Mouse (Mus musculus): ENCODE measurements at regions not wholly inside any gene's neighbourhood (a gene's known extent, or its start where the extent isn't known, plus 50 kb on each side); places are given as distances from the start of the nearest gene placed in this dataset.
A peak's percentile ranks its signal among the peaks of the same experiment; 100 is the strongest.

DNA sequence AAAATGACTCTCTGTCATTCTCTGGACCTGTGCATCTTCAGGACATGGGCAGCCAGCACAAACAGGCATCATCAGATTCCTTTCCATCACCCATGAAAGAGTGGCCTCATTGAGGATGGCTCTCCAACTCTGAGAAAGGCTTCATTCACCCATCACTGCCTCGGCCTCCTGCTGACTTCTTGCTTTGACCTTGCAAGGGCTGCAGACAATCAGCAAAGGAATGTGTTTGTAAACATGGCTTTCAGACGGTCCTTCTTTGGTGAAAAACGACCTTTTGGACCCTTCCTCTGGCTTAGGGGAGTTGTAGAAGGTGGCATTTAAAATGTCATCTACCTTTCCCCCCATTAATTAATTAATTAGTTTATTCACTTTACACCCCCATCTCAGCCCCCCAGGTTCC, 134.3 kb downstream of the Moxd1 start:
- DNase-seq = no peak

DNA sequence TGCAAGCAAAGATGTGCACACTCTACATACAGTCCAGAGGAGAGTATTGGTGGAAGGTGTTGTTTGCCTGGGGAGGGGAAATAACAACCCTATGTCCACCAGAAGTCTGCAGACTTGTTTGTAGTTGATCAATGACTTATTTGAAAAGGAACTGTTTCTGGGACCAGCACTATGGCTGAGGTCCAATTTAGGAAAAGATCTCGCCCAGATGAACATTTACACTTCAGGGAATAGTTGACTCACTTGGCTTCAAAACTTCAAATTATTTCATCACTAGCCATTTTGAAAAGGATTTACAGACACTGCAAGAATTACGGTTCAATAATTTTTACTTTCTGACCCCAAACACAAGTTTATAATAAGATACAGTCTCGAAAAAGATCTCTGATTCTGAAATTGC, 138.1 kb downstream of the Moxd1 start:
- no peak for DNase-seq

DNA sequence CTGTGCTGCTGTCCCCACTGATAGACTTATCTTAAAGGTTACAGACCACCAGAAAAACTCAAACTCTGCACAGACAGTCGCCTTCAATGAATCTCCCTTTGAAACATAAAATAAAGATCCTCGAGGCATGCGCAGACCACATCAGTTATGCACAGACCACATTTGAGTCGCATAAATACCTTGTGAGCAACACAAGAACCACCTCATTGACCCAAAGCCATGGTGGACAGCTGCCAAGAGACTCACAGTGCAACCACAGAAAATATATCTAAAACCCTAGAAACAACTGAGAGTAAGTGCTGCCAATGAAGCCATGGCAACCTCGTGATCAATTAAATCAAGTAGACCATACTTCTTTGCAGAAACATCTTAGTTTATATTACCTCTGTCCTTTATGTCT, 142.1 kb downstream of the Moxd1 start:
- no peak for DNase-seq

DNA sequence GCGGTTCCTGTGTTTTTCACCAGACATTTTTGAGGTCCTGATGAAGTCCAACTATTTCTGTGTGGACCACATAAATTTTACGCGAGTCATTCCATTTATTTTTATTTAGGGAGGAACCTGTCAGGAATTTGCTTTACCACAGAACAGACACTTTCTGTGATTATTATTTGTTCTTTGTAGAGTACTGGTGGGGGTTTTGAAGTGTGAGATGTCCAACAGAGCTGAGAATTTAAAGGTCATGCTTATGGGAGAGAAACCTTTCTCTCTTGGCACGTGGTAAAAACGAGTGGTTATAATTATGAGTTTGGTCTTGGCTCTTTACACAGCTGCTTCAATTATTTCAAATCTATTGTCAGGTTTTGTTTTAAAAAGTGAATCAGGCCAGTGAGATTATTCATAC, 143.7 kb downstream of the Moxd1 start:
- DNase-seq = no peak

DNA sequence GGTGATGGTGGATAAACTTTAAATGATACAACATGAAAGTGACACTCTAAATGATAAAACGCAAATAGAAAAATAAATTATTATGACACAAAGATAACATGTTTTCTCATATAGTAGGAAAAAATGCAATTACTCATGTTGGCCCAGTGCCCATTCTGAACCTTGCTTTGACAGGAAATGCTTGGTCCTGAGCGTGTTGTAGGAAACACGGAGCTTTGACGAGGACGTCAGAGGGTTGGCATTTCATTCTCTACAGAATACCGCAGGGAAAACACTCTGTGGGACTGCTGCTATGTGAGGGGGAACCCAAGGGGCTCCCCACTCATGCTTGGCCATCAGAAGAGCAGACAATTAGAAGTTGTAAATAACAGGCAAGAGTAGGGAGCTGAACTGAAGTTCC, 150.6 kb downstream of the Moxd1 start:
- no peak for DNase-seq

- DNase-seq = peak; percentile 20 to 33
Observed at GRCm38 (mm10) chr10:24379291-24379690, 156.0 kb downstream of the Moxd1 start.

GRCm38 (mm10) chr10:24380478-24381273, 157.4 kb downstream of the Moxd1 start:
- no peak for DNase-seq

DNA sequence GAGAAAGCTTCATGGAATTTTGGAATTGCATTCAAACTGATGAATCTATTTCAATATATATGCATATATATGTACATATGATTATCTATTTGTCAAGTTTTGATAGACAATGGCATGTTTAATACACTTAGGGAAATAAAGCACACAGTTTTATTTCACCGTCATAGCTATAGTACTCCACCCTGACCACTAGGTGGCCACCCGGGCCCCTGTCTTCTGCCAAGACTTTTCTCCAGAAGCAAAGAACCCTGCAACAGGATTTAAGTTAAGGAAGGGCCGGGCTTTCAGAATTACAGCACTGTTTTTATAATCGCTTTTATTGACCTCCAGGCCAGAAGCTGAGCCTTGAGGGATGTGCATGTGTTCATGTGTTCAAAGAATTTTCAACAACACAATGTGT, 158.6 kb downstream of the Moxd1 start:
- DNase-seq = peak in 1 of 2 experiments; percentile 11

DNA sequence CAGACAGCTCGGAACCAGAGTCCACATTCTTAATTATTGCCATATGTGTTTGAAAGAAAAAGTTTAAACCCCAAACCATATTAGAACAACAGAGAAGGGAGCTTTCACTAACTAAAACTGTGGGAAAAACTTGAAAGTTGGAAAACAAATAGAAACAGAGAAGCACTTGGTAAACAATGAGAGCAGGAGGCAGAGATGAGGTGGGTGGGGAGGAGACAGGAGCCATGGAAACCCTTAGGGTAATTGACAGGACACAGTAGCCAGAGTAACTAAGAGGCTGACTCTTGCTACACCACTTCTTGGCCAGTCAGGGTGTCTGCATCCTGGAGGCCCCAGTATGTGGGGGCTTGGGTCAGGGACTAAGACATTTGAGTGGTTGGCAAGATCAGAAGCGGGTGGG, 160.7 kb downstream of the Moxd1 start:
- no peak for DNase-seq

- DNase-seq = no peak
Observed at GRCm38 (mm10) chr10:24388229-24388628, 164.9 kb downstream of the Moxd1 start.

- no peak for DNase-seq
Observed at GRCm38 (mm10) chr10:24391039-24391438, 167.7 kb downstream of the Moxd1 start.

GRCm38 (mm10) chr10:24392066-24392465, 168.7 kb downstream of the Moxd1 start:
- no peak for DNase-seq

- DNase-seq = peak in 1 of 2 experiments; percentile 27
Observed at GRCm38 (mm10) chr10:24395999-24396784, 172.9 kb downstream of the Moxd1 start.

DNA sequence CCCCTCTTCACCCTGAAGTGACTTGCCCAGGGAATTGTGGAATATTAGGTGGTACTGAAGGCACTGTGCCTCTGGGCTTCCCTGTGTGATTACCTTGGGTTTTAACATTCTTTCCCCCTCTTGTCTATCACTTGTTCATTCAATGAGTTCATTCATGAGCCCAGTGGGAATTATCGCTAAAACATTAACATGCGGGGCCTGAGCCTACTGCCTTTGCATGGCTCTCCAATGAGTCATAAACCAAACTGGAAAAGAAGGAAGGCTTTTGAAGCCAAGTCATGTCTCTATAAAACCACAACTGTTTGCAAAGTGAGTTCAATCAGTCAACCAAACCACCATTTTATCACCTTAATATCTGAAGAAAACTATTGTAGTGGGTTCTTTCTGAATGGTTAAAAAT, 173.8 kb downstream of the Moxd1 start:
- DNase-seq = no peak

GRCm38 (mm10) chr10:24404851-24405250, 181.5 kb downstream of the Moxd1 start:
- DNase-seq = no peak

DNA sequence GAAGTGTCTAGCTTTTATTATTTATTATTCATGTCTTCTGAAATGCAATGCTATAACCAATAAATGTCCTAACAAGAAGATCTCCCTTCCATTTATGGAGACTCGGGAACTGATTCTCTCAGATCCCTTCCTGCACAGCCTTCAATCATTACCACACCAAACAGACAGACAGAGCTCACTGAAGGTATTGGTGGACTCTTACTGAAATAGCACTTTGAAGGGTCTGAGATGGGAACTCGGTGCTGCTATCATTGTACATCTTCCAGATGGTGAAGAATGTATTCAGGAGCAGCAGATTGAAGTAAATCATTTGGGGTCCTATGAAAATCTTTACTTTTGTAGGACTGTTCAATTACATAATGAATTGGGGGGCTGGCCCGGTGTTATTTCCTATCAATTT, 183.6 kb downstream of the Moxd1 start:
- DNase-seq = no peak

DNA sequence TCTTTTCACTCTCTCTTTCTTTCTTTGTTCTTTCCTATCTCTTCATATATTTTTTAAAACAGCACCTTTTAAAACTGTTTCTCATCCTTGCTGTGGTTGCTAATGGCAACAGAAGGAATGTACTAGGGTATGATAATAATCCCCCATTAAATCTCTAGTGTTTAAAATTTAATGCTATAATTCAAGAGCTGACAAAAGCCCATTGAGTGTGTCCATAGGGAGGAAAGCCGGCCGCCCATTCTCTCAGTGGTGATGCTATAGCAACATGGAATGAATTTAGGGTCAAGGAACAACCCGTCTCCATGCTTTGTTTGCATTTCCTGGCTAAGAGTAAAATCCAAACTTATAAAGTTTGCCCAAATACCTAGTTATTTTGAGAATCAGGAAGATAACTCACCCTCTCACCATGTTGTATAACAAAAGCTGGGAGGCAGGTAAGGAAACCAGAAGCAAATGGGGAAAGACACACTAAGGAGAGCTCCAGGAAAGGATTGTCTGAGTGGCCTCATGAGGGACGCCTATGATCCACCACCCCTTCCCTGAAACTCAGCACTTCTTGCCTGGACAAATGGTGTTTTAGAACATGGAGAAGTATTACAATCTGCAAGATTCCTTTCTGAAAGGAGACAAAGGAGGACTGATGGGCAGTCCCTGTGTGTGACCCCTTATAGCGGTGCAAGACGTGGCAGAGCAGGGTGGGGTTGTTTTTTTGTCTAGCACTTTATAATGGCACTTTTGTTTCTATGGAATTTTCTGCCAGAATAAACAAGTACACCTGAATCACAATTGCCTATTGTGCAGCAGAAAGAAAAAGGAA, 184.3 kb downstream of the Moxd1 start:
- no peak for DNase-seq

DNA sequence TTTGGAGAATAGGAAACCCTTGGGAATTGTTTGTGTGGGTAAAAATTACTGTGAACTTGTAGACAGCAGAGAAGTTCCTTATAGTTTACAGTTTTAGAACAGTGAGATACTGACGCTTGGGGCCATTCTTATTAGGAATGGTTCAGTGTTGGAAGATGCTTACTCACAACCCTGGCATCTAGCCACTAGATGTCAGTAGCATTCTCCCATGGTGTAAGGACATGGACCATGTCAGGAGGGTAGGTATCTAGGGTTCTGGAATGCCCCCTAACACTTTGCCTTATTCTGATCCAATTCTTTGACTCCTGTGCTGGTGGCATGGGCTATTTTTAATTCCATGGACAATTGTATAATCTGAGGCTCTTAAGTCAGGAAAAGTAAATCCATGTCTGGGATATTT, 185.3 kb upstream of the Ccn2 start:
- DNase-seq = peak; percentile 30 to 31

- DNase-seq = no peak
Observed at GRCm38 (mm10) chr10:24410885-24411284, 184.4 kb upstream of the Ccn2 start.

GRCm38 (mm10) chr10:24422498-24423160, 172.6 kb upstream of the Ccn2 start:
- DNase-seq = no peak

GRCm38 (mm10) chr10:24433737-24434367, 161.4 kb upstream of the Ccn2 start:
- peak in 1 of 2 experiments; percentile 43 for DNase-seq

- no peak for DNase-seq
Observed at GRCm38 (mm10) chr10:24437177-24437576, 158.1 kb upstream of the Ccn2 start.

Data from kidney, adult 8-10 months (tissue).